Mouse (Mus musculus): ENCODE data around the gene Pheta2. TPM values are rescaled to one million over a fixed set of nuclear protein-coding genes. Genes with fewer than 3 reads are reported as not detected.

Gene Pheta2
- total and polyA plus RNA-seq, 3 experiments = 0.08 TPM; not detected in 2

DNA sequence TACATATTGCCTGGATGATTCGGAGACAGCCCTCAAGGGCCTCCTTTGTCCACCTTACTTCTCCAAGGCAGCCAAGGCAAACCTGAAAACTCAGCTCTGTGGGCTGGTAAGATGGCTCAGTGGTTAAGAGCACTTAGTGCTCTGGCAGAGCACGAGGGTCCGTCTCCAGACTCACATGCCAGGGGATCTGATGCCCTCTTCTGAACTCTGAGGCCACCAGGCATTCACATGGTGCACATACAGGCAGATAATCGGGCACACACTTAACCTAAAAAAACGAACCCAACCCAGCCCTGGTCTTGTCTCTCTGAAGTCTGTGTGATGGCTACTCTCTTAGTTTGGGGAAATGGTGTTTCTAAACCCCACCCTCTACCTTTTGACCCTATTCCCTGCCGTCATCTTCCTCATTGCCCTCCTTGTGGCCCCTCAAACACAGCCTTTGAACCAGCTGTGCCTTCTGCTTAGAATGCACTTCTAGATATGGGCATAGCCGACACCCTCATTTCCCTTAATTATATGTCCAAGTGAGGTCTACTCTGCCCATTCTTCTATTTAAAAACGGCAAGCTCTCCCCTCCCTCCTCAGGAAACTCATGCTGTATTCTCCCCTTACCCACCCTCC, 1.0 kb downstream of the Pheta2 start:
- Histone ChIP-seq H3K9me3 (replicated peaks; ENCODE audit: low read length) (no peaks in the 10 kb centered on the region), H3K9ac (ENCODE audit: insufficient read depth, low read depth) (no peak overlapping the region), H3K27ac (ENCODE audit: insufficient read depth, low read depth) (no peak overlapping the region), H3K4me2 (ENCODE audit: insufficient read depth, low read depth, poor library complexity, severe bottlenecking) (no peak overlapping the region), H3K4me1 (ENCODE audit: control insufficient read depth in 1 of 2, insufficient read depth in 2 of 2) (peaks cover 4 to 9% of the 10 kb centered on the region in 2 experiments; a peak in 3 of 4 replicates), H3K36me3 (replicated peaks in 1 of 2; ENCODE audit: control insufficient read depth in 1 of 2, insufficient read depth in 1 of 2, low read length in 1 of 2) (peaks cover 16 to 24% of the 10 kb centered on the region in 2 experiments), H3K27me3 (replicated peaks) (peaks cover 27% of the 10 kb centered on the region), H3K79me2 (replicated peaks; ENCODE audit: control insufficient read depth, extremely low read depth, insufficient read depth, poor library complexity, severe bottlenecking) (no peaks in the 10 kb centered on the region), H3K4me3 (replicated peaks in 1 of 3; ENCODE audit: low read depth in 2 of 3, low read length in 2 of 3, poor library complexity in 1 of 3) (no peak overlapping the region)
- dilution Hi-C loops (cut with MboI; ENCODE audit: extremely low pct_ligation_motif_present, extremely low pct_unique_long_range_greater_than_20kb, low sequenced_read_pairs) (no loop called here), in situ Hi-C loops (cut with MboI; ENCODE audit: low pct_ligation_motif_present, low pct_unique_long_range_greater_than_20kb, low sequenced_read_pairs) (no loop called here)
- no peak for TF ChIP-seq SMC3 (IDR thresholded peaks at IDR 0.05; ENCODE audit: low read depth, low read length)
- TF ChIP-seq UBTF (IDR thresholded peaks at IDR 0.05; ENCODE audit: low read depth, low read length) = no peak
- TF ChIP-seq ZKSCAN1 (IDR thresholded peaks at IDR 0.05; ENCODE audit: borderline replicate concordance, low read depth, low read length) = no peak
- TF ChIP-seq HCFC1 (IDR thresholded peaks at IDR 0.05; ENCODE audit: low read depth, low read length) = no peak
- TF ChIP-seq TCF12 (IDR thresholded peaks at IDR 0.05; ENCODE audit: low read depth, low read length) = no peak
- TF ChIP-seq USF2 (conservative IDR thresholded peaks at IDR 0.05; ENCODE audit: low read depth, low read length) = no peak
- TF ChIP-seq EP300 (IDR thresholded peaks at IDR 0.05; ENCODE audit: low read length) = no peak
- TF ChIP-seq CHD2 (IDR thresholded peaks at IDR 0.05; ENCODE audit: low read length) = no peak
- TF ChIP-seq SIN3A (IDR thresholded peaks at IDR 0.05; ENCODE audit: low read length) = no peak
- TF ChIP-seq MAFK (IDR thresholded peaks at IDR 0.05; ENCODE audit: insufficient replicate concordance, low read length) = no peak
- no peak for TF ChIP-seq NRF1 (IDR thresholded peaks at IDR 0.05; ENCODE audit: low read depth, low read length)
- no peak for TF ChIP-seq BHLHE40 (IDR thresholded peaks at IDR 0.05; ENCODE audit: low read depth, low read length)
- no peak for TF ChIP-seq RCOR1 (conservative IDR thresholded peaks at IDR 0.05; ENCODE audit: low read depth, low read length)
- TF ChIP-seq POLR2A (IDR thresholded peaks at IDR 0.05; ENCODE audit: low read depth, low read length) = no peak
- TF ChIP-seq ETS1 (conservative IDR thresholded peaks at IDR 0.05; ENCODE audit: low read depth, low read length) = no peak
- TF ChIP-seq KAT2A (IDR thresholded peaks at IDR 0.05; ENCODE audit: insufficient replicate concordance, low read length) = no peak
- DNase-seq (ENCODE audit: extremely low read depth) = no peak

- no peak overlapping the region for H3K27ac ChIP-seq (ENCODE audit: insufficient read depth, low read depth)
- peaks cover 4 to 14% of the 10 kb centered on the region in 2 experiments; a peak in 3 of 4 replicates for H3K4me1 ChIP-seq (ENCODE audit: control insufficient read depth in 1 of 2, insufficient read depth in 2 of 2)
- no peak overlapping the region for H3K4me2 ChIP-seq (ENCODE audit: insufficient read depth, low read depth, poor library complexity, severe bottlenecking)
- no peak overlapping the region for H3K4me3 ChIP-seq (replicated peaks in 1 of 3; ENCODE audit: low read depth in 2 of 3, low read length in 2 of 3, poor library complexity in 1 of 3)
- dilution Hi-C loops (cut with MboI; ENCODE audit: extremely low pct_ligation_motif_present, extremely low pct_unique_long_range_greater_than_20kb, low sequenced_read_pairs) (no loop called here), in situ Hi-C loops (cut with MboI; ENCODE audit: low pct_ligation_motif_present, low pct_unique_long_range_greater_than_20kb, low sequenced_read_pairs) (no loop called here)
- no peaks in the 10 kb centered on the region for H3K79me2 ChIP-seq (replicated peaks; ENCODE audit: control insufficient read depth, extremely low read depth, insufficient read depth, poor library complexity, severe bottlenecking)
- TF ChIP-seq MAFK (IDR thresholded peaks at IDR 0.05; ENCODE audit: insufficient replicate concordance, low read length) = no peak
- no peak for TF ChIP-seq UBTF (IDR thresholded peaks at IDR 0.05; ENCODE audit: low read depth, low read length)
- TF ChIP-seq CHD2 (IDR thresholded peaks at IDR 0.05; ENCODE audit: low read length) = no peak
- TF ChIP-seq USF1 (IDR thresholded peaks at IDR 0.05; ENCODE audit: low read depth, low read length) = no peak
- TF ChIP-seq MAZ (IDR thresholded peaks at IDR 0.05; ENCODE audit: low read depth, low read length) = no peak
- TF ChIP-seq BHLHE40 (IDR thresholded peaks at IDR 0.05; ENCODE audit: low read depth, low read length) = no peak
- no peak for TF ChIP-seq ZC3H11A (IDR thresholded peaks at IDR 0.05; ENCODE audit: low read depth, low read length)
- no peak for TF ChIP-seq ZMIZ1 (IDR thresholded peaks at IDR 0.05; ENCODE audit: low read depth, low read length)
- TF ChIP-seq ETS1 (conservative IDR thresholded peaks at IDR 0.05; ENCODE audit: low read depth, low read length) = no peak
- TF ChIP-seq EP300 (IDR thresholded peaks at IDR 0.05; ENCODE audit: low read length) = no peak
- no peak for TF ChIP-seq NRF1 (IDR thresholded peaks at IDR 0.05; ENCODE audit: low read depth, low read length)
- TF ChIP-seq SMC3 (IDR thresholded peaks at IDR 0.05; ENCODE audit: low read depth, low read length) = no peak
- TF ChIP-seq PAX5 (IDR thresholded peaks at IDR 0.05; ENCODE audit: low read length) = no peak
- no peak for TF ChIP-seq MXI1 (IDR thresholded peaks at IDR 0.05; ENCODE audit: low read depth, low read length)
- no peak for TF ChIP-seq MAX (IDR thresholded peaks at IDR 0.05; ENCODE audit: low read length)
- no peak for TF ChIP-seq TBP (conservative IDR thresholded peaks at IDR 0.05; ENCODE audit: low read depth, low read length)
- no peak for TF ChIP-seq MYC (IDR thresholded peaks at IDR 0.05; ENCODE audit: low read depth, low read length)
- DNase-seq (ENCODE audit: extremely low read depth) = no peak
- peaks cover 9 to 16% of the 10 kb centered on the region in 2 experiments for H3K36me3 ChIP-seq (replicated peaks in 1 of 2; ENCODE audit: control insufficient read depth in 1 of 2, insufficient read depth in 1 of 2, low read length in 1 of 2)
- no peak overlapping the region for H3K9ac ChIP-seq (ENCODE audit: insufficient read depth, low read depth)
- peaks cover 27% of the 10 kb centered on the region for H3K27me3 ChIP-seq (replicated peaks)
- H3K9me3 ChIP-seq (replicated peaks; ENCODE audit: low read length) = no peaks in the 10 kb centered on the region
These were observed 1.8 kb downstream of the Pheta2 start for GRCm38 (mm10) chr15:82340414-82341035.
